Mouse (Mus musculus) adrenal gland, postnatal 36 days (tissue): ENCODE measurements around the gene Gm45717. TPM values are rescaled to one million over a fixed set of nuclear protein-coding genes. Genes with fewer than 3 reads are reported as not detected.
"Not testable (repeated sequence)": the region's sequence is repeated elsewhere in the genome, so short reads cannot be mapped to it uniquely, and the experiment has no call there.

Experiments used
- DNase-seq, 2 experiments: peaks; one replicate each; pipeline ENCODE4 v3.0.0; 2021; ENCODE audit warnings: mixed read lengths in 1 of 2
- long read RNA-seq, 2 experiments: library from polyadenylated mRNA; stranded (forward); transcript quantifications; one replicate each; pipeline ENCODE4 v2.0.0; 2021; ENCODE audit warnings: borderline sequencing depth in 2 of 2
- total RNA-seq, 2 experiments: library from RNA; stranded (reverse); gene quantifications; 2 replicates each; pipeline ENCODE4 v1.2.3; 2021

Gm45717 gene
- not detected for total RNA-seq
- long read RNA-seq, experiment 1, partial matches to known transcripts, result 0 of 4 reads
- long read RNA-seq, experiment 1, other reads (novel, unspliced or antisense), result 4 of 4 reads
- long read RNA-seq, experiment 2, result 0 reads

DNA sequence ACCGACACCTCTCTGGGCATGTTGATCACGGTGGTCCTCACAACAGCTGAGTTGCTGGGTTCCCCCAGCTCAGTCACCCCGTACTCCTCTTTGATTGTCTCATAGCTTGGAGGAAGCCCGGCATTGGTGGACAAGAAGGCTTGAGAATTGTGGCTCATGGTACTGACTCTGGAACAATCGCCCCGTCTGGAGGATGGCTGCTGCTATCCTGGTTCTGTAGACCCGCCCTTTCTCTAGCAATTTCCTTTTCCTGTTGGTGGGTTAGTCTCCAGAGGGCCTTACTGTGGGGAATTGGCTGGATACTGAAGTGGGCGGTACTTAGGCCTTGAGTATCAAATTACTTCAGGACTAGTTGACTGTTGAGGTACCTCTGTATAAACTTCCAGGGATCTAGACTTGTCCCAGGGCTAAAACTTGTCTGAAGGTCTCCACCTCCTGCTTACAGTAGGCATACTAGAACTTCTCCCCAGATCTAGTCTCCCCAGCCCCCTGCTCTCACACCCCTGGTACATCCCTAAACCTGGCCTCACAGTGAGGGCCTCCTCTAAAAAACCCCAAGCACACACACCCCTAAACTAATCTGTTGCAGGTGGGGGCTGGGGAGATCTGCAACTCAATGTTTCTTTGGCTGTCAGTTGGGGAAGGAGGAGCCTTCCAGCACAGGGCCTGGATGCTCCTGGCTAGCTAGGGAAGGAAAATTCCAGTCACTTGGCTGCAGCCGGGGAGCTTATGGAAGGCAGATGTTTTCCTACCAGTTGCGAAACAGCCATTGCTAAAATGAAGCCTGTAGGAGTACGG lies at the start of gene Gm45717, which contains the start of gene Ifitm2:
Gene Gm45717, minus strand, starts transcription at position 180 of the 798 bp plus-strand sequence.
Gene Ifitm2, minus strand, starts transcription at position 230 of the 798 bp plus-strand sequence.
- DNase-seq, result peak; percentile 75 to 88

- DNase-seq, result no peak
These were observed 47.7 kb upstream of the Gm45717 start for GRCm38 (mm10) chr7:141003248-141004010.

DNA sequence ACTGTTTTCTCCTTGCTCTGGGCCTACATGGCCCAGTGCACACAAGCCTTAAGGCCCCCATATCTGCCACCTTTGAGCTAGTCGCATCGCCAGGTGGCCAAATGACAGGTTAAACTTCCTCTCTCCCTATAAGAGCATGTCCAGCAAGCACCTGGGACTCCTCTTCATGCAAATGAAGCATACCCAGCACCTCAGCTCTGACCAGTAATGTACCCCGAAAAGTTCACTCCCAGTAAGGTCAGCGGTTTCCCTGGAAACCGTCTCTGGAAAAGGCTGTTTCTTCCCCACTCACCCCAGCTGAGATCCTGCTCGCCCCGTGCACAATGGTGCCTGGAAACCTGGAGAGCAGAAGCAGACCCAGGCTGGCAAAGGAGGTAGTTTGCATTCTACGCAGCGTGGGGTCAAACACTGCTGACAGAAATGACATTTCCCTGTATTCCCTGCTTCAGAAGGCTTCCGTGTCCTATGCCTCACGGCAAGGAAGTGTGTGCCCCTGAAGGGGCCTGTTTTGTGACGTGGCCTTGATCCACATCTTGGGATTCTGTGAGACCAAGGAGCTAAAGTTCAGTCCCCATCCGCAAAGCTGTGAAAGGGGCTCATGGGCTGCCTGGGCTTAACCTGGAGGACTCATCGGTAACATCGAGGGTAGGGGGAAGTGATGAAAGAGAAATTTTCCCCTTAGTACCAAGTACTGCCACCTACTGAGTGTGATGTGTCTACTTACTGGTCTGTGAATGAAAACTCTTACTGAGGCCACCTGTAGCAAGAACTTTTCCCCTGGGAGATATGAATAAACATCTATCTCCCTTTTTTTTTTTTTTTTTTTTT lies 45.4 kb upstream of the Gm45717 start:
- no peak for DNase-seq

DNA sequence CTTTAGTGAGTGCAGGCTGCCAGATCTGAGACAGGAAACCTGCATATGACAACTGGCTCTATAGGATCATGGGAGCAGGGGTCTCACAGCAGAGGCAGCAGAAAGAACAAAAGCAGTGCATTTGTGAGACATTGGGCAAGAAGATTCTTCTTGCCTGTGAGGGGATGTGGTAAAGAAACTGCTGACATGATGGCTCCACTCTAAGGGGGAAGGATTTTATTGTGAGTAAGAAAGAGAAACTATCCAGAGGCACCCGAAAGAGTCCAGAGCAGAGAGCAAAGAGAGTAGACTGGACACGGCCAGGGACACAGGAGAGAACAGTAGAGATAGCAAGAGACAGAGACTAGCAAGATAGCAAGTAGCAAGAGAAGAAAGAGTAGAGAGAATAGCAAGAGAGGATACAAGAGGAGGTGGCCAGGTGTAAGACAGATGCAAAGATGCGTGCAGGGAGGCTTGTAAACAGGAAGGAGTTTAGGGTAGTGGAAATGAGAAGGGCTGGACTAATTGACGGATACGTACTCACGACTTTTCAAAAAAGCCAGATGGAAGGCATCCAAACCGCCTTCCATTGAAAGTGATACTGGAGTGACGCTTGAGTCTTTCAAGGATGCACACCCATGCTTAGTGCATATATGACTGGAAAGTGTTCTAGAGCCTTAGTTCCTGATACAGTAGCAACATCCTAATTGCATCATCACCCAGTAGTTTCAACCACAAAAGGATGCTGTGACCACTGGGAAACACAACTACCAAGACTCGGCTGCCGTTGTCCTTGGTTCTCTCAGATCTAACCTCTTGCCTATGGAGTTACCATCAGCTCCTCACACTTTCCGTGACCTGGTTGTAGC lies 43.3 kb upstream of the Gm45717 start:
- DNase-seq, result no peak

DNA sequence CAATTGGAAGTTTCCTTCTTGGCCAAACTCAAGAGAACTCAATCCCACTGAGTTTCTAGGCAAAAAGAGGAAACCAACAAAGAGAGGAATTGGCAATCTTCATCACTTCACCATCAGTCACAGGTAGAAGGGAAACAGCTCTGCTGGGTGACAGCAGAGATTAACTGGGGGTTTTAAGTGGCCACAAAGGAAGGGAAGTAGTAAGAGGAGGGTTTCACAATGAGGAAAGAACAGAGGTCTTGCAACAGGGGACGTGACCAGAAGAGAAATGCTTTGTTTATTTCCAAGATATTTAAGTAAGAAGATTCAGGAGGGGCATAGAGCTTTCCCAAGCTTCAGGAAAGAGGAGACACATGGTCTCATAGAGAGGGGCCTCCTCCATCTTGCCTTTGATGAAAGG lies 42.1 kb upstream of the Gm45717 start:
- no peak for DNase-seq

DNA sequence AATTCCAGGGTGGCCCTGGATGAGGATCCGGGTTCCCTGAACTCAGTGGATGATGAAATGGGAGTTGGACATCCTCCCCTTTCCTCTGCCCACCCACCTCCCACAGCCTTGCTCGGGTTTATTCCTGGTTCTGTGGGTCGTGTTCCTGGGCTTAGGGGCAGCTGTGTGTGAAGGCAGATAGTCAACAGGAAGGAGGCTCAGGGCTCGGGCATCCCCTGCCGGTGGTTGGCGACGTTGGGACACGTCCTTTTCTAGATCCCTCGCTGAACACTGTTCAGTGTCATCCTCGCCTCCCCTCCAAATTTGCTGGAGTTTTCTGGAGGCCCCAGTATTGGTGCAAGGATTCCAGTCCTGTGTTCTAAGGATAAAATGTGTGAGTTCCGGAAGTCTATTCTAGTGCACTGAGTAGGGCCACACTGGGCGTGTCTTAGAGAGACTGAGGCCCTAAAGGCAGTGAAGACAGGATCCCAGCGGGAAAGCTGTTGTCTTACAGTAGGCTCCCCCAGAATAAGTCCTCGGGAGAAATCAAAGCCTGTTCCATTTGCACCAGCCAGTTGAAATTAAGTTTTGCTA lies 35.5 kb upstream of the Gm45717 start:
- no peak for DNase-seq

DNA sequence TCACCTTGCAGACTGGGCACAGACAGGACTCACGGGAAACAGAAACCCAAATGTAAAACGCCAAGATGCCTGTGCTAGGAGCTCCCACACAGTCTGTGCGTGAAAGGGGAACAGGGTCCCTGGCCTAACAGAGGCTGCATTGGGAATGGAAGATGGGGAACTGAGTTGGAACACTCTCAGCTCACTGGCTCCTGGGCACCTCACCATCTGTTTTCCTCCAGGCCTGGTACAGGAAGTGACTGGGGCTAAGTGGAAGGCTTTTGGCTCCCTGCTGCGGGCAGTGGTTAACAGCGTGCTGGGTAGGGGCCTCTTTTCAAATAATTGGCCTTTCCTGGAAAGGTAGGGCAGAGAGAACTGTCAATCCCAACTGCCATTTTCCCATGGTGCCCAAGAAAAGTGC lies 34.9 kb upstream of the Gm45717 start:
- no peak for DNase-seq

DNA sequence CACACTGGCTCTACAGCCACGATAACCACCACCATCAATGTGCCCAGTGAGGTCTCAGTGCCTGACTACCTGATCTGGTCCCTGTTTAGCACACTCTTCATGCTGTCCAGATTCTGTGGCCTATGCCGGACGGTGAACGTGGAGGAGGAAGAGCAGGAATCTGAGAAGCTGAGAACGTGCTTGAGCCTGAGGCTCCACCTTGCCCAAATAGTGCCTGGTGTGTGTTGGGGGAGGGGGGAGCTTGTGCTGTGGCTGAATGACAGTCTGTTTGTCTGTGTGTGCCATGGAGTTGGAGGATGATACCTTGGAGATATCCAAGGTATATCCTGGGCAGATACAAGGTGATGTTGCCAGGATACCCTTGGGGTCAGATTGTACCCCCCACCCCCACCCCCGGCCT lies 34.4 kb upstream of the Gm45717 start:
- no peak for DNase-seq

DNA sequence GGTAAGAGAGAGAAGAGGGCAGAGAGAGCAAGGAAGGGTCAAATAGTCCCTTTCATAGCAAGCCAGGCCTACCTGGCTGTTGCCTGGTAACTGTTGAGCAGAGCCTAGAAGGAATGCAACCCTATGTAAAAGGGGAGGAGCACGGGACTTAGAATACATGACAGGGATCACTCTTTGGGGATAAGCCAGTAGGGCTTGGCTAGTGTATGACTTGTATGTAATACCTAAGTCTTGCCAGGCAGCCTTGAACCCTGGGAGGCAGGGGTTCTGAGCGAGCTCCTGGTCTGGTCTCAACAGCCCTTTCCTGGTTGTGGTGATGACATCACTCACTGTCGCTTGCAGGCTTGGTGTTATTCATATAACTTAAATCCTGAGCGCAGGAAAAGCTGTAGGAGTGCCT lies 33.3 kb upstream of the Gm45717 start:
- no peak for DNase-seq

DNA sequence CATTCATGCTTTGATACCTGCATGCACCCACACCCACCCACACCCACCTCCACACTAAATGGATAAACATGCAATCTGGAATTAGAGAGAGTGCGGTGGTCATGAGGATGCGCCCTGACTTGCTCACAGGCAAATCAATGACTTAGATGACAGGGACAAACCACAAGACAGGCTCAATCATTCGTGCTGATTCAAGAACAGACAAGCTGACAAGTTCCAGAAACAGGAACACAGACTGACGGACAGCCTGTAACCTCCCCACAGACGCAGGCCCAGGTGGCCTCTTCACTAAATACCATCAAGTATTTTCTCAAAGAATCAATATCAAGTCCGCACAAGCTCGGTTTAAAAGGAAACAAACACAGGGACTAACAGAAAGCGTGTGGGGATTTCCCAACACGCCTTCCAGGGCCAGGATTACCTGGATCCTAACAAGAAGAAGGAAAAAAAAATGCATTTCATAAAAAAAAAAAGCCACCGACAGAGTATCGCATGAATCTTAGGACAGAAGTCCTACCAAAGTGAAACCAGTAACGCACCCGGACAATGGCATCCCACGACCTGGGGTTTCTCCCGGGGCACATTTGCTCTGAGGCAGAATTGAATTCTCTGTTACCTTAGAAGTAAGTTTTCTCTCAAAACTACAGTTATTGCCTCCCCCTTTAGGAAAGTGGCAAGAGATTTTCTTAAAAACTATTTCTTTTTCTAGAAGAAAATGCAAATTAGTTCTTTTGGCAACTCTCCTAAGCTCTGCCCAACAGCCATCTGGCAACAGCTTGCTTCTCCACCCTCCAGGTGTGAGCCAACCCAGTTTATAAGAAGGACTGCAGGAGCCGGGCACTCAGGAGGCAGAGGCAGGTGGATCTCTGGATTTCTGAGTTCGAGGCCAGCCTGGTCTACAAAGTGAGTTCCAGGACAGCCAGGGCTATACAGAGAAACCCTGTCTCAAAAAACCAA lies 31.7 kb upstream of the Gm45717 start:
- no peak for DNase-seq

DNA sequence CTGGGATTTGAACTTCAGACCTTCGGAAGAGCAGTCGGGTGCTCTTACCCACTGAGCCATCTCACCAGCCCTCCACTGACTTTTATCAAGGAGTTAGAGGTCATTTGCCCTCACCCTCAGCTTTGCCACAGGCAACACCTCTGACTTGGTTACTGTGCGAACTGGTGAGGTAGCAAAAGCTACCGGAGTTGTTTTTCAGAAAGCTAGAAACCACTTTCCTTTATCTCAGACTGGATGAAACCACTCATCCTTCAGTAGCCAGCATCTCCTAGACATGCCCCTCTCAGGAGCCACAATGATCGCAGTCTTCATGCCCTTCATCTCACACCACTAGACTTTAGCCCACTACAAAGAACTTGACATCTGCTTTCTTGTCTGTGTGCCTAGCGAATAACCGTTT lies 27.2 kb upstream of the Gm45717 start:
- no peak for DNase-seq

DNA sequence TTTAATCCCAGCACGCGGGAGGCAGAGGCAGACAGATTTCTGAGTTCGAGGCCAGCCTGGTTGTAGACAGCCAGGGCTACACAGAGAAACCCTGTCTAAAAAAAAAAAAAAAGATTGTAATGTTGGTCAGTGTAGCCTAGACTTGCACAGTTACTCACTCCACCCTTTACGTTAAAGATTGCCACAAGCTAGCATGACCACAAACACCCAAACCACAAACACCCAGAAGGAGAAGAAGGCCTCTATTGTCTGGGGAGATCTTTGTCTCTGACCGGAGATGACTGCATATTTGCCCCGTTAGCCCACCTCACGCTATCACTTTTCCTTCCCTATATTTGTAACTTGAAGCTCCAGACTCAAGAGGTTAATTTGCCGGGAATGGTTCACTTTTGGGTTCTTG lies 26.0 kb upstream of the Gm45717 start:
- no peak for DNase-seq

DNA sequence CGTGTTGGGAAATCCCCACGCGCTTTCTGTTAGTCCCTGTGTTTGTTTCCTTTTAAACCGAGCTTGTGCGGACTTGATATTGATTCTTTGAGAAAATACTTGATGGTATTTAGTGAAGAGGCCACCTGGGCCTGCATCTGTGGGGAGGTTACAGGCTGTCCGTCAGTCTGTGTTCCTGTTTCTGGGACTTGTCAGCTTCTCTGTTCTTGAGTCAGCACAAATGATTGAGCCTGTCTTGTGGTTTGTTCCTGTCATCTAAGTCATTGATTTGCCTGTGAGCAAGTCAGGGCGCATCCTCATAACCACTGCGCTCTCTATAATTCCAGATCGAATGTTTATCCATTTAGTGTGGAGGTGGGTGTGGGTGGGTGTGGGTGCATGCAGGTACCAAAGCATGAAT lies 21.0 kb upstream of the Gm45717 start:
- not testable (repeated sequence) for DNase-seq

- no peak for DNase-seq
These were observed 19.7 kb upstream of the Gm45717 start for GRCm38 (mm10) chr7:140975465-140975864.

- no peak for DNase-seq
These were observed 19.2 kb upstream of the Gm45717 start for GRCm38 (mm10) chr7:140974940-140975339.

DNA sequence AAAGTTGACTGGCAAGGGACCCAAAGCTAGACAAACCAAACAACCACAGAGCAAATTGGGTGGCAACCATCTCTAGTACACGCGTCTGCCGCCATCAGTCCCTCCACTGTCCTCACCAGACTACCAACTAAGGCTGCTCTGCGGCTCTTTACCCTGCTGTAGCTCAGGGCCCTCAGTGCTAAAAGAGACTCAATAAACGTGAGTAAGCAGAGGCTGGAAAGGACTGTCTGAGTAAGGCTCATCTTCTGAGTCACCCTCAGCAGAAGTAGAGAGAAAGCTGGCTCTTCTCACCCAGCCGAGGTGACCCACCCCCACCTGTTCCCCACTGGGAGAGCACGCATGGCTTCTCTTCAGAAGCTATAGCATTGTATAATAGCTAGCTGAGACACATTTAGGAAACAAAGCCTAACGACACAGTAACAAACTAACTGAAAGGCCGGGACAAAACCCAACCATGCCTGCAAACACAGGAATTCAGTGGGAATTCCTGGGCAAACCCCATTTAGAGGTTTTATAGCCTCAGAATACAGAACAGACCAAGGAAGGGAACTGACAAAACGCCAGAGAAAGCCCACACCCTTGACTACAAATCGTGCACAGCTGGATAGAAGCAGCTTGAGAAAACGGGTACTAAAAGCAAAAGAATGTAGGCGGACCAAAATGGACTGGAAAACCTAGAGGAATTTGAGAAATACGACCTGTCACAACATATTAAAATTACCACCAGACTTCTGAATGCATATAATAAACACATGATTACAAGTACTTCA lies 17.8 kb upstream of the Gm45717 start:
- DNase-seq, result no peak

GRCm38 (mm10) chr7:140971479-140972171 lies 15.9 kb upstream of the Gm45717 start:
- no peak for DNase-seq

DNA sequence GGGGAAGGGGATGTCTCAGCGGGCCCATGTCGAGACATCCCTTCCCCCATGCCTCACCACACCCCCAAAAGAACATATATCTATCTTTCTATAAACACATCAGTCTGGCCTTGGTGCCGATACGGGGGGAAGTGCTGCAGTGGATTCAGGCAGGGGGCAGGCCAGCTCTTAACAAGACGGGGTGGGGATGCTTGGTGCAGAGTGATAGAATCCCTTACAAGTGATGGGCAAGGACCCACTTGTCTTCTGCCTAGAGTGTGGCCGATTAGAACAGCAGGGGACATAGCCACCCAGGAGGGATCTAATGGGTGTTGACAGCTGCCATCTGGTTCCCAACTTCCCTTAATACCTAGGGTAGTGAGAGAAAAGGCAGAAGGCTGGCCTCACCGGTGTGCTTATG lies 15.2 kb upstream of the Gm45717 start:
- DNase-seq, result no peak
